28 mouse cellular contexts compared by ENCODE assay signal in the genomic region with DNA sequence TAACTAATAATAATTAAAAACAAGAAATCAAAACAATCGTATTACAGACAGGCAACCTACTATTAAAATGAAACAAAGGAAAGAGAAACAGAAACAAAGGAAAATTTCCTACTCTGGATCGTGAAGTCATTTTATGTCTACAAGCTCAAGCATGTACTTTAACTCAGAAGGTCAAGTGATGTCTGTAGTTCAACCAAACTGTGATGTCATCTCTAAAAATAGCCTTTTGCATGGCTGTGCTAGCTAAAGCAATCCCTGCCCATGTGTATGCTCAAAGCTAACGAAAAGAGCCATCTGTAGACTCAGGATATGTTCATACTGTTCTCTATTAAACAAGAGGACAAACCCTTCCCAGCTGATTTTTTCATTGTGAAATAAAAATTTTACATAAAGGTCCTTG.
"Had no signal": no experiment of that assay in that cellular context is flagged by ENCODE, and none has a peak within 500 bp of the region (broad histone marks: within the 10 kb centered on the region; RNA-seq: fewer than 3 reads in every experiment).

No protein-coding gene starts in this region.

- H3K36me3 ChIP-seq: embryonic facial prominence, embryonic 10.5 days; embryonic facial prominence, embryonic 12.5 days; embryonic facial prominence, embryonic 13.5 days; embryonic facial prominence, embryonic 15.5 days; forebrain, embryonic 10.5 days; forebrain, embryonic 12.5 days; forebrain, embryonic 15.5 days had no signal

- ATAC-seq: forebrain, embryonic 13.5 days; forebrain, embryonic 14.5 days; forebrain, embryonic 15.5 days; forebrain, embryonic 16.5 days; forebrain, postnatal 0 days had no signal

- H3K4me1 ChIP-seq: embryonic facial prominence, embryonic 10.5 days; embryonic facial prominence, embryonic 12.5 days; embryonic facial prominence, embryonic 13.5 days; embryonic facial prominence, embryonic 15.5 days; forebrain, embryonic 10.5 days; forebrain, embryonic 12.5 days; forebrain, embryonic 13.5 days; forebrain, embryonic 15.5 days had no signal

- H3K27ac ChIP-seq: embryonic facial prominence, embryonic 10.5 days; embryonic facial prominence, embryonic 12.5 days; embryonic facial prominence, embryonic 13.5 days; embryonic facial prominence, embryonic 15.5 days; forebrain, embryonic 10.5 days; forebrain, embryonic 12.5 days; forebrain, embryonic 13.5 days; forebrain, embryonic 15.5 days; gastrocnemius, adult 2 months; heart, adult 2 months had no signal

- H3K9me3 ChIP-seq: embryonic facial prominence, embryonic 10.5 days; embryonic facial prominence, embryonic 12.5 days; embryonic facial prominence, embryonic 13.5 days; embryonic facial prominence, embryonic 15.5 days; forebrain, embryonic 10.5 days; forebrain, embryonic 12.5 days; forebrain, embryonic 13.5 days; forebrain, embryonic 15.5 days had no signal

- H3K4me2 ChIP-seq: embryonic facial prominence, embryonic 12.5 days; embryonic facial prominence, embryonic 13.5 days; embryonic facial prominence, embryonic 15.5 days; forebrain, embryonic 12.5 days; forebrain, embryonic 13.5 days; forebrain, embryonic 15.5 days had no signal

- DNase-seq: cerebellum, adult 8-10 months; cerebellum, adult 9-10 months; cerebellum, adult 9-11 months; cerebellum, postnatal 10 days; cerebellum, postnatal 14 days; cerebellum, postnatal 25 days; cerebellum, postnatal 36 days; embryo, embryonic 11 days; forebrain, postnatal 0 days; gastrocnemius, adult 2 months; gastrocnemius, postnatal 10 days; gastrocnemius, postnatal 14 days; gastrocnemius, postnatal 25 days; gastrocnemius, postnatal 36 days; heart, adult 11 months; heart, adult 18-20 months; heart, adult 2 months had no signal

- H3K27me3 ChIP-seq: embryonic facial prominence, embryonic 12.5 days; embryonic facial prominence, embryonic 13.5 days; embryonic facial prominence, embryonic 15.5 days; forebrain, embryonic 12.5 days; forebrain, embryonic 13.5 days; forebrain, embryonic 15.5 days had no signal

- H3K4me3 ChIP-seq: embryonic facial prominence, embryonic 10.5 days; embryonic facial prominence, embryonic 12.5 days; embryonic facial prominence, embryonic 13.5 days; embryonic facial prominence, embryonic 15.5 days; erythroblast, embryonic 14.5 days; forebrain, embryonic 10.5 days; forebrain, embryonic 12.5 days; forebrain, embryonic 13.5 days; forebrain, embryonic 15.5 days; gastrocnemius, adult 2 months; heart, adult 2 months had no signal

- H3K9ac ChIP-seq: embryonic facial prominence, embryonic 12.5 days; embryonic facial prominence, embryonic 13.5 days; embryonic facial prominence, embryonic 15.5 days; forebrain, embryonic 12.5 days; forebrain, embryonic 13.5 days; forebrain, embryonic 15.5 days; forebrain, postnatal 0 days had no signal
